9 mouse cellular contexts compared by ENCODE assay signal in genomic region chr3:73707461-73708409, GRCm38 (mm10). TPM values are rescaled to one million over a fixed set of nuclear protein-coding genes. Genes with fewer than 3 reads are reported as not detected.
DNase-seq lines count a peak whose midpoint lies in the region; ATAC-seq and TF ChIP-seq lines count a peak whose summit lies in the region.
"Had no signal": no experiment of that assay in that cellular context is flagged by ENCODE, and none has a peak within 500 bp of the region (broad histone marks: within the 10 kb centered on the region; RNA-seq: fewer than 3 reads in every experiment).

No protein-coding gene starts in this region.

- H3K9ac ChIP-seq in intestine, postnatal 0 days (ENCODE audit: low read depth, low read length) = peak overlapping the region; percentile 51
- peak overlapping the region; percentile 43 for H3K9ac ChIP-seq in limb, embryonic 11.5 days (ENCODE audit: low read length)
- peak overlapping the region; percentile 33 for H3K9ac ChIP-seq in midbrain, embryonic 15.5 days

- H3K27ac ChIP-seq in intestine, postnatal 0 days (ENCODE audit: low read depth, low read length) = peak overlapping the region; percentile 74
- H3K27ac ChIP-seq in limb, embryonic 11.5 days (replicated peaks; ENCODE audit: low read depth, low read length) = no peak overlapping the region
- no peak overlapping the region for H3K27ac ChIP-seq in midbrain, embryonic 15.5 days

- H3K9me3 ChIP-seq in intestine, postnatal 0 days (ENCODE audit: control insufficient read depth) = no peaks in the 10 kb centered on the region
- no peaks in the 10 kb centered on the region for H3K9me3 ChIP-seq in limb, embryonic 11.5 days (ENCODE audit: control insufficient read depth, low read length)
- H3K9me3 ChIP-seq in midbrain, embryonic 15.5 days = no peaks in the 10 kb centered on the region

- no peaks in the 10 kb centered on the region for H3K36me3 ChIP-seq in intestine, postnatal 0 days (ENCODE audit: control insufficient read depth, insufficient read depth)
- H3K36me3 ChIP-seq in limb, embryonic 11.5 days (ENCODE audit: control insufficient read depth, insufficient read depth, low read length) = no peaks in the 10 kb centered on the region
- no peaks in the 10 kb centered on the region for H3K36me3 ChIP-seq in midbrain, embryonic 15.5 days (replicated peaks)

- WGBS in intestine, postnatal 0 days = 17% methylated on average over 20 of the region's 20 CpGs
- 21% methylated on average over 20 of the region's 20 CpGs for WGBS in limb, embryonic 11.5 days
- WGBS in midbrain, embryonic 15.5 days = 19% methylated on average over 20 of the region's 20 CpGs

- ATAC-seq in intestine, postnatal 0 days = peak; percentile 88
- peak; percentile 76 for ATAC-seq in limb, embryonic 11.5 days (ENCODE audit: insufficient number of reproducible peaks, low FRiP score, low TSS enrichment, low read depth)
- ATAC-seq in midbrain, embryonic 15.5 days (replicated peaks) = peak; percentile 94

- H3K4me3 ChIP-seq in intestine, postnatal 0 days (ENCODE audit: low read depth, low read length) = peak overlapping the region; percentile 51
- peak overlapping the region; percentile 35 for H3K4me3 ChIP-seq in limb, embryonic 11.5 days (ENCODE audit: low read depth, low read length)
- peak overlapping the region; percentile 41 for H3K4me3 ChIP-seq in midbrain, embryonic 15.5 days

- no peaks in the 10 kb centered on the region for H3K27me3 ChIP-seq in intestine, postnatal 0 days (replicated peaks; ENCODE audit: control insufficient read depth, insufficient read depth, low read length)
- no peaks in the 10 kb centered on the region for H3K27me3 ChIP-seq in limb, embryonic 11.5 days (ENCODE audit: control insufficient read depth, insufficient read depth, low read length)
- H3K27me3 ChIP-seq in midbrain, embryonic 15.5 days (replicated peaks) = no peaks in the 10 kb centered on the region

- peak overlapping the region; percentile 68 for H3K4me2 ChIP-seq in intestine, postnatal 0 days (replicated peaks; ENCODE audit: low read depth)
- peak overlapping the region; percentile 52 for H3K4me2 ChIP-seq in limb, embryonic 11.5 days (ENCODE audit: low read depth, severe bottlenecking)
- H3K4me2 ChIP-seq in midbrain, embryonic 15.5 days = peak overlapping the region; percentile 83

- no peaks in the 10 kb centered on the region for H3K4me1 ChIP-seq in intestine, postnatal 0 days (replicated peaks; ENCODE audit: control insufficient read depth, insufficient read depth, low read length)
- no peaks in the 10 kb centered on the region for H3K4me1 ChIP-seq in limb, embryonic 11.5 days (ENCODE audit: control insufficient read depth, insufficient read depth, low read length)
- no peaks in the 10 kb centered on the region for H3K4me1 ChIP-seq in midbrain, embryonic 15.5 days

- no peak for TF ChIP-seq CTCF in intestine, postnatal 0 days (IDR thresholded peaks at IDR 0.05; ENCODE audit: low read depth)

- DNase-seq in adrenal gland, adult 18-20 months (ENCODE audit: low spot score in 2 of 2) = peak; percentile 4 to 30
- peak; percentile 91 for DNase-seq in embryo, embryonic 11 days
- peak; percentile 66 for DNase-seq in gonadal fat pad, adult 2 months (ENCODE audit: low read depth)
- DNase-seq in limb, embryonic 11.5 days (ENCODE audit: low spot score) = peak; percentile 83
- peak; percentile 73 for DNase-seq in testis, postnatal 10 days (ENCODE audit: low spot score)
- no peak for DNase-seq in spleen, postnatal 14 days (ENCODE audit: low spot score in 2 of 2)

RNA-seq across cellular contexts. Expression of gene Bche, which starts 0.5 kb away (rescaled TPM):
- 10 to 100 TPM in 1 of 2 experiments, 1 to 10 TPM in 1; 4.4 to 14.0 TPM for total RNA-seq in adrenal gland, adult 18-20 months (2021)
- 13.4 and 16.9 TPM in 2 replicates for polyA plus RNA-seq in gonadal fat pad, adult 2 months (2012; rRNA removed)
- 7.0 and 8.7 TPM in 2 replicates for polyA plus RNA-seq in intestine, postnatal 0 days (2015; fragmentation: Nextera tagmentation; extraction: Ambion mirVana)
- 1.9 and 2.2 TPM in 2 replicates for polyA plus RNA-seq in limb, embryonic 11.5 days (2014; fragmentation: Nextera tagmentation; extraction: Ambion mirVana)
- 1.0 and 1.1 TPM in 2 replicates for polyA plus RNA-seq in midbrain, embryonic 15.5 days (2015; fragmentation: Nextera tagmentation; extraction: Ambion mirVana)
- total RNA-seq: common myeloid progenitor, adult 5-6 weeks had no signal

Comparison
In these comparisons a context has a peak if more than half of its experiments do, and no peak if none do; other contexts are left out.
1. DNase-seq: peak in adrenal gland, adult 18-20 months (2 of 2), embryo, embryonic 11 days (single experiment), gonadal fat pad, adult 2 months (single experiment), limb, embryonic 11.5 days (single experiment) and testis, postnatal 10 days (single experiment); none in spleen, postnatal 14 days (0 of 2).
2. Peak in every context shown above with its lines, with median percentiles within 50 percentile points of each other: ATAC-seq, H3K4me2 ChIP-seq, H3K4me3 ChIP-seq and H3K9ac ChIP-seq.